Mouse (Mus musculus): ENCODE measurements around the gene Spg7.

- no peak for TF ChIP-seq CTCF (IDR thresholded peaks at IDR 0.05; ENCODE audit: low read depth, low read length)
- TF ChIP-seq POLR2A (IDR thresholded peaks at IDR 0.05; ENCODE audit: insufficient read depth, low read length), result no peak
- no peak for TF ChIP-seq EP300 (IDR thresholded peaks at IDR 0.05; ENCODE audit: insufficient read depth, low read depth, low read length)
Observed at GRCm38 (mm10) chr8:123077213-123077612, 14.5 kb downstream of the Spg7 start.

All from ES-Bruce4 (cell line).